Mouse (Mus musculus) kidney, adult 18-20 months (tissue): ENCODE measurements at regions not wholly inside any gene's neighbourhood (a gene's known extent, or its start where the extent isn't known, plus 50 kb on each side); places are given as distances from the start of the nearest gene placed in this dataset.
"Not testable (repeated sequence)": the region's sequence is repeated elsewhere in the genome, so short reads cannot be mapped to it uniquely, and the experiment has no call there.

Source experiments
- DNase-seq: peaks from one replicate; pipeline ENCODE4 v3.0.0; 2021

DNA sequence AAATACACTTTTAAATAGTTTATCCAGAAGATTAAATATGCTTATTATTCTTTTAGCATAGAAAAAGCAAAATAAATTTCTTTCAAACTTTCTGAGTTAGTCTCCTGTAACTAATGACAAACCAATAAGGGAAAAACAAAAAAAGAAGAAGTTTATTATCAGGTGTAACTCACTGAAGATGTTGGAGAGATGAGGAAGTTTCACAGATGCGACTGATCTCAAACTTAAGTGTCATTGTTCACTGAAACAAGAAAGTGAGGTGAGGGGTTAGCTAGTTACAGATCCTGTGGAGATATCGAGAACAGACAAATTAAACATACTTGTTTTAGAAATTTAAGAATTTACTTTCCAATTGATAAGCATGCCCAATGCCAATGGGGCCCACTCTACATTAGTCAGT, 199.2 kb downstream of the Wdr20rt start:
- DNase-seq = no peak

DNA sequence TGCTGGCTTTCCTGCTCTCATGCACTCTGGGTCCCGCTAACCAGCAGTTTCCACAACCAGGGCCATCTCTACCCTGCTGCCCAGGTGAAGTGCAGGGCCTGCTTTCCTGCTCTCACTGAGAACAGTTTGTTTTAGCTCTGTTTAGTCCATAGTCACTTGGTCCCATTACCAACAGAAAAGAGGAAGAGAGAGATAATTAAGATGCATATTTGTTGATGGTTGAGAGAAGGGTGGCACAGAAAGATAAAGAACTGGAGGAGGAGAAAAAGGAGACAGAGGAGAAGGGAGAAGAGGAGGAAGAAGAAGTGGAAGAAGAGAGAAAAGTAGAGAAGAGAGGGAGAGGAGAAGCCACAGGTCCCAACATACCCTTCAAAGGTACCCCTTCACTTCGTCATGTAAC, 200.1 kb downstream of the Wdr20rt start:
- DNase-seq = no peak

DNA sequence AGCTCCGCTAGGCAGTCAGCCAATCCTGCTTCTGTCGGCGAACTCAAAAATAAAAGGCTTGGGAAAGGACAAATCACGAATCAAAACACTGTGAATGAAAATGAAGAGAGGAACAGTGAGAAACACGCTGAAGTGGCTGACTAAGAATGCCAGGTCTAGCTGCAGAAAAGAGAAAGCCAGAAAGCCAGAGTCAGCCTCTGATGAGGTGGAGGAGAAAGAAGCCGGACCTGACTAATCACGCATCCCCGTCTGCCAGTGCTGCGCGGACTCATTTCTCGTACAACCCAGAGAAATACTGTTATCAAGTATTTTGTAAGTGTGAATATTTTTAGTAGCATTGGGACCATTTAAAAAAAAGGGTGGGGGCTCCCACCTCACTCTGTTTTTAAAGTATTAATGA, 201.6 kb downstream of the Wdr20rt start:
- no peak for DNase-seq

DNA sequence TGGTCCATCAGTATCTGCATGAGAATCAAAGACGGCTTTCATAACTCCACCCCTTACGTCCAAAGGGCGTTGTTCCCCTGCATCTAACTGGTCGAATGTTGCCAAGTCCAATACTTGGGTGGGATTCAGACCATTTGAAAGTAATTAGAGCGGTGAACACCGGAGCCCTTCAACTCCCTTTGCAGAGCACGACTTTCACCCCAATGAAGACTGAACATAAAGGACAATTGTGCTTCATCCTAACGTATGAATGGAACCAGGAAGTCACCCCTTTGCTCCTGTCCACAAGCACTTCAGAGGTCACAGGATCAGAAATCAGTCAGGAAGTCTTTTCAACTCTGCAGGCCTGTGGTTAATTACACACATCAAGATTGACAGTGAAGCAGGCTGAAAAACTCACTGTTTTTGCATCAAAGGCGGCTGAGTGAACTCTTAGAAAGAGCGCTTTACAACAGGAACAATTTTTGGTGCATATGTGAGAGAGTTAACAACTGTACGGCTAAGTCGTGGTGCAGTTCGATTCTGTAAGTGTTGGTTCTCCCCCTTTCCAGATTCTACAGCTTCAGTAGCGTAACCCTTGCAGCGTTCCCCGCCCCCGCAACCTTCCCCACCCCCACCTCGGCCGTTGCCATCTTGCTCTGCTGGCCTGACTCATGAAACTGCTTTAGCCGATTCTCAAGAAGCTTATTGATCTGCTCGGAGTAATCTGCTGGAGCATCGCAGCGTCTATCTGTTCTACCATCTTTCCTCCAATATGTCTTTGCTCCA, 203.1 kb downstream of the Wdr20rt start:
- no peak for DNase-seq

DNA sequence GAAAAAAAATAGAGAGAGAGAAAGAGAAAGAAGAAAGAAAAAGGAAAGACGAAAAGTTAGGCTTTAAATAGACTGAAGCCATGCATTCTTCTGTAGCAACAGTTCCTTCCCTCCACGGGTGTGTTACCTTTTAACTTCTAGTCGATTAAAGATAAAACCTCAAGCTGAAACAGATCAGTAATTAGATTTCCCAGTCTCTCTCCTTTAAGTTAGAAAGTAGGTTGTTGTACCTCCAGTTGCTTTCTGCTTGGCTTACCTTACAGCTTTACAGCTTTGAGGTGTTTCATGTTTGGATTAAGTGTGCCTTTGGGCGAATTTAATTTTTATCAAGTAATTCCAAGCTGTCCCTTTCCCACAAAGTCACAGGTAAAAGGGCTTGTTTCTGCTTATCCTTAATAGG, 225.5 kb downstream of the Wdr20rt start:
- DNase-seq = no peak

DNA sequence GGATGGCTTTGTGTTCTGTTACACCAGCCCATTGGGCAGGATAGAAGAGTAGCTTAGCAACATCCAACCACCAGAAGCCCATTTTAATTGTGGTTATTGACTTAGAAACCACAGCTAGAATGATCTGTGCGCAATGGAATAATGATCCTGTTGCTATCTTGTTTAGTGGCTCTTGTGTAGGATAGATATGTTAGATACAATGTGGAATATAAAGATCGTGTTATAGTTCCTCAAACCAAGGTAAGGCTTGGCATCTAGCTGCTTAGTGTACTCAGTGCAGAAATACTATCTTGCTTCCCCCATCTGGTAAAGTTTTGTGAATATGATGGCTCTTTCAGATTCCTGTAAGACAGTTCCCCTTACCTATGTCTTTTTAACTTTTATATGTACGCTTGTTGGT, 230.4 kb downstream of the Wdr20rt start:
- no peak for DNase-seq

DNA sequence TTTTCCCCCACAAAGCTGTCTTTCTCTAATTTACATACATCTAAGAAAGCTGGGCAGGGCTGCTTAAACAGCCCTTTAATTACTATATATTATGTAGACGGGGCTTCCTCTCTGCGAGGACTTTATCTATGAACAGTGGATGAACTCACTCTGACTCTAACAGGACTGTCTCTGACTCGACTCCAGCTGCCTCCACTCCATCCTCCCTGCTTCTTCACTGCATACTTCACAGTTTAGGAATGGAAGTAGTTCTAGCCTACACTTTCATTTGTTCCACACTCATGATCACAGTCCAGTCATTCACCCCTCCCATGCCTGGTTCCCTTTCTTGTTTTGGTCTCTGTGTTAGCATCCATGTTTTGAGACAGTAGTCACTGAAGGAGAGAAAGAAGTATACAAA, 231.6 kb downstream of the Wdr20rt start:
- no peak for DNase-seq

DNA sequence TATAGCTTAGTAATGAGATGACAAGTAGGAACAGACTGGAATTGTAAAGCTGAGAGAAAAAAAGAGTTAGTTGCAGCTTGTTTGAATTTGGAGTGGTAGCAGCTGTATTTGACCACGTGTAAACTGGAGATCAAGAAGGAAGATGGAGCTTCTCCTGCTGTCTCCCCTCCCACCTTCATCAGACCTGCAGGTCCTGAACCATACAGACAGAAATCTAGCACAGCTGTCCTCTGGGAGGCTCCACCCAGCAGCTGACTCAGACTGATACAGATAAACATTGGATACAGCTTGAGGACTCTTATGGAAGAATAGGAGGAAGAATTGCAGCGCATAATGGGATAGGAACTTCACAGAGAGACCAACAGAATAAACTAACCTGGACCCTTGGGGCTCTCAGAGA, 238.9 kb downstream of the Wdr20rt start:
- no peak for DNase-seq

DNA sequence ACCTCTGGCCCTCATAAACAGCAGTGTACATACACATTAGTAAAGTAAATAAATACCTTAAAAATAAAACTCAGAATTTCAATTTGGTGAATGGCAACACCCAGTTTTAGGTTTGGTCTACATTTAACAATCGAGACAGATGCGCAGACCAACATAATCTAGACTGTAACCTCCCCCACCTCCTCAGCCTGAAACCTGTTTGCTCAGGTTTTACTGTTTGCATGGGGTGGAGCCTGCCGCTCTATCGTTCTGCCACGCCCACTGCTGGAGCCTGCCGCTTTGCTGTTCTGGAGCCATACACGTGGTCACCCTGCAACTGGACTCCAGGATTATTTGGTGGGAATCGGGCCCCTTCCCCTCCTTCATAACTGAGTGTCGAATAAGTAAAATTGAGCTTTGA, 253.4 kb downstream of the Wdr20rt start:
- DNase-seq = not testable (repeated sequence)

DNA sequence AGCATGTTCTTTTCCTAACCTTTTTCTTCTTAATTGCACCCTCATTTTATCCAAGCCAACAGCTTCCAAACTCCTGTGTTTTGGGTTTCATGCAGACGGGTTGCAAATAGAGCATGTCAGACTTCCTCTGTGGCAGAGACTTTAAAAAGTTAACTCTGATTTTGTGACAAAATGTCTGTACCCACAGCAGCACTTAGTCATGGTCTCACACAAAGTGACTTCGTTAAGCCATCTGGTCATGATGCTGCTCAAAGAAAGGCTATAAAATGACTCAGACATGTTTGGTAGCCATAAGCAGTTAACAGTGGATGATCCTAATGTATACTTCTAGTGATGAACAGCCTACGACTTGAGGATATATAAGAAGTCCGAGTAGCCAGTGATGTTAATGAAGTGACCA, 255.5 kb downstream of the Wdr20rt start:
- no peak for DNase-seq

DNA sequence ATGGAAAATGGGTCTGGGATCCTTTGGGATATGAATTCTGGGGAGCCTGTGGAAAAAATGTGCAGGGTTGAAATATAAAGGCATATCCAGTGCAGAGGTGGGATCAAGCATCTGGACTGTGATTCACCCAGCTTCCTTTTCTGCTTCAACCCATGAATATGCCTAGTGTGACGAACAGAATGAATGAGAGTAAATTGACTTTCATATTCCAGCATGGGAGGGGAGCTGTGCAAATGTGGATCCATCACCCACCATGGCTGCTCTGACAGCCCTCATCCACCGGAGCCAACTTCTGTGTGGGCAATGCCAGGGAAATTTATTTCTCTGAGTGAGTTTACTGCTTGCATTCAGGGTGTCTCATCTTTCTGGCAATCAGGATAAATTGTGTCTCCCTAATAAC, 265.8 kb downstream of the Wdr20rt start:
- DNase-seq = no peak

DNA sequence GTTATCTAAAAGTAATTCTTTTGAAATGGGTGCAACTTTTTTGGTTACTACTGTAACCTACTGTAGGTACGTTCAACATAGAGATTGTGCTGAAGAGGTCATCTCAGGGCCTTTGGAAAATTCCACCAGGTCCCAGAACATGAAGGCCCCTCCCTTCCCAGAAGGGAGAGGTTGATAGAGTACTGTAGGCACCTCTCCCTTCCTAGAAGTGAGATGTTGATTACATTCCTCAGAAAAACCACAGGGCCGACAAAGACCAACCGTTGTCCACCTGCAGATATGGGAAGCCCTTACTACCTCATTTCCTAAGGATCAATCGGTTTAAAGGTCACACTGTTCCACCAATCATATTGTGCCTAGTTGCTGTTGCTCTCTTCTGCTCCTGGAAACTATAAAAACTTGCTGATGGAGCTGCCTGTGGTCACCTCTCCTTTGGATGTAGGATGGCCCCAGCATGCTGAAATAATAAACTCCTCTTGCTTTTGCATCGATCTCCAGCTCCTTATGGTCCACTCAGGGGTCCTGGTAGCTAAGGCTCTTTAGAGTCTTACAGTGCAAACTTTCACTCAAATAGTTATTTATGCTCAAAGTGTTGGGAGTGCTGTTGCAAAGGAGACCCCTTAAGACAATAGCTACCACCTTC, 269.2 kb downstream of the Wdr20rt start:
- no peak for DNase-seq

DNA sequence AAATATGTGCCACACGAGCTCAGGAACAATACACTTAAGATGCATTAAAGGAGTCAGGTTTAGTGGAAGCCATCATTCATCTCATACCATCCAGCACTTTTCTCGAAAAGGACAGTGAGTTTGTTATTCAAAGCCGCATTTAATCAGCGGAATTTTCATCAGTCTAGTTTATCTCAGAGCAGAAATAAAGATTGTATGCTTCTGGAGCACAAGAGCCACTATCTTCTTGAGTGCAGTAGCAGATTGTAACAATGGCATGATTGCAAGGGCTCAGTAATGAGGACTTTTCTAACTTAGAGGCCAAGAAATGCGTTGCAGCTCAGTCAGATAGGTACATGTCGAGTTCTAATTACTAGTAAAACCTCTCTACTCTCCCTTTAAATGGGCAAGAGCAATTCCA, 271.3 kb downstream of the Wdr20rt start:
- no peak for DNase-seq

DNA sequence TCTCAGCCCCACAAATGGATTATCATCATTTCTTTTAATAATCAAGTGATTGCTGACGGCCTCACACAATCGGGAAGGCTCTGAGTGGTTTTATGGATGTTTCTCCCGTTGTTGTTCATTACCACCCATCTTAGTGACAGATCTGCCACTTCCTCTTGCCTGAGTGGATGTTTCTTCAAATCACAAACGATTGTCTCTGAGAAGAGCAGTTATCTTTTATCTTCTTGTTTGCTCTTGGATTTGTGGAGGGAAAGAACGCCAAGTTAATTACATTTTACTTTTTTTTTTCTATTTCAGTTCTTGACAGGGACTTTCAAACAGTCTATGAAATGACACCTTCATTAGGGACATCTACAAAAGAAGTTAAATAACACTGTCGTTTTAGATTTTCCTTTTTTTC, 272.3 kb downstream of the Wdr20rt start:
- DNase-seq = no peak

DNA sequence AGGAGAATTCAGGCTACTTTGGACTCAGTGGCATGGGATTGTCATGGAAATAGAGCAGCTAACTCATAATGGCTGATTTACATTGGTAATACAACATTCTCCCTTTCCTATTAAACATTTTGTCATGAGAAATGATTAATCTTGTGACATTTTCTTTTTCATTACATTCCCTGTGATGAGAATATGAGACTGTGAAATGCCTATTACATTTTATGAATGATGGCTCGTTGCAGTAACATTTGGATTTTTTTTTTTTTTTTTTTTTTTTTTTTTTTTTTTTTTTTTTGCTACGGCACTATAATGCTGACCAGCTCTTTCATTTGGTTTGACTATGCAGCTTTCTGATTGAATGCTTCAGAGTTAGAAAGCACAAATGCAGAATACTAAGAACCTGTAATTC, 276.1 kb downstream of the Wdr20rt start:
- DNase-seq = no peak

DNA sequence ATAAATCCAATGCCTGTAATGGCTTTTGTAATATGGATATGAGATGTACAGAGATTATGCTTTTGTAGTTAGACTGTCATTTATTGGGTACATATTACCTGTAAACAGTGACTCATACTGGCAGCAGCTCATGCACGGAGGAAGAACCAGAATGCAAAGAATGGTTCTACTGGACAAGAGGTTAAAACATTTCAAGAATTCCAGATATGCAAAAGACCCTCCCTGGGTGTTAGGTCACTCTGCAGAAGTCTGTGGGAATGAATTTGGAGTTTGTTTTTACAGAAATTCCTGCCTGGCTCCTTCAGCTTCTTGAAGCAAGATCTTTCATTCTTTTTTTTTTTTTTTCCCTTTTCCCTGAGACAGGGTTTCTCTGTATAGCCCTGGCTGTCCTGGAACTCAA, 276.7 kb downstream of the Wdr20rt start:
- no peak for DNase-seq

DNA sequence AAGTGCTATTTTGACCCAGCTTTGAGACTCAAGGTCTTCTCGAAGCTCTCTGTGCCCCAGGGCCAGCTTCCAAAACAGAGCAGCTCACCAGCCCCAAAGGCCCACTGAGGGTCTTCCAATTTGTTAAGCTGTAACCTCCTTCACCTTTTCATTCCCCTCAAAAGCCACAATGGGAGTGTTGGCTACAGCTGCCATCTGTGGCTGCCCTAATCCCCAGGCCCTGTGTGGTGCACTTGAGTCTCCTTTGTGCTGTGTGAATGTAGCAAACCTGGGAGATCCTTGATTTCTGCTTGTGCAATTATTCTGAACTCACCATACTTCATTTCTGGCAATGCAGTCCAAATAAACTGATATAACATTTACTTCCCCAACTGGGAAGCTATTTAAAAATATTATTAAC, 287.8 kb downstream of the Wdr20rt start:
- DNase-seq = no peak

DNA sequence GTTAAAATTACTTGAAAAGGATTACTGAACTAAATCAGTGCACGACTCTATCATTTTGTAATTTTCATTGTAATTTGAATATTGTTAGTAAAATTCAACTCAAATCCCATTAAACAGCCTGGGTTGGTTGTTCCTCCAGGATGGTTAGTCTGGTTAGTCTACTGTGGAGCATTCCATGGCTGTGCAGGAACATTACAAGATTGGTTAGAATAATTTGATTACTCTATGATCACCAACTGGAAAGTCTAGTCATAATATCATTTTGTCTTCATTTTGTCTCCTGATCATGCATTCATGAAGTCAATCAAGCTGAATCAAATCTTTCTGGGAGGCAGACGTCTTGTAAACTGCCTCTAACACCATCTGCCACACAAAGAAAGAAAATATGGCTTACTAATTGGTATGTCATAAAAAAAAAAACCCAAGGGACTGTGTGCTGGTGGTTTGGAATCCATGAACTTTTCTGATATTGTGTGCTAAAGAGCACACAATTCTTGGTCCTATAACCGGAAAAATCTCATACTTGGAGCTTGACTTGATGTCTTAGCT, 308.9 kb downstream of the Wdr20rt start:
- DNase-seq = no peak

DNA sequence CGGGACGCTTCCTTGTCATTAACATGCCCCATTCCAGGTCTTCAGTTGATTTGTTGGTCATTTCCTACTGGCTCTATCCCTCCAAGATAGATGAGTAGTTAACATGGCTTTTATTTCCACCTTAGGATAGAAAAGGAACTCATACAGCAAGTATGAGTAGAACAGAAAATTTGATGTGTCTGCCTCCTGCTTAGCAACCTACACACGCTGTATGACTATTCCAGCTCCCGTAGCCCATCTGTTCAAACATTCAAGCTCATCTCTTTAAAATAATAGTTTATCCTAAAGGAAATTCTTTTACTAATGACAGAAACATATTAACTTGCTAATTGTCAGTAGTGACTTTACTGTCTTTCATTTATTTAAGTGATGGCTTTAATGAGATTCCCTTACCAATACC, 323.0 kb downstream of the Wdr20rt start:
- DNase-seq = no peak

DNA sequence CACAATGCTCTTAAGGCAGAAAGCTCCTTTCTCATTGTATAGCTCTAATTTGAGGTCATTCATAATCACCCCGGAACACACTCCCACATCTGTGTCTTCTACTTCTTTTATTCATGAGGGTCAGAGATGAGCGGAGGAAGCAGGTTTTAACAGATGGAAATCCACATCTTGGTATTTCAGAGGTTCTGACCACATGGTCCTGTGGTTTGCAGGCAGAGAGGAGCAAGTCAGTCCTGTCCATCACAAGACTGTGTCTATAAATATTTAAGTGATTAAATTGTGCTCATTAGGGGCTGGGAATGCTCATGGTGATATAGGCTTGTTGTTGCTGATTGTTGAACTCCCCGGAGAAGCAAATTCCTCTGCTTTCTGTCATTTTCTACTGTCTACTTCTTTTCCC, 326.9 kb downstream of the Wdr20rt start:
- DNase-seq = no peak

DNA sequence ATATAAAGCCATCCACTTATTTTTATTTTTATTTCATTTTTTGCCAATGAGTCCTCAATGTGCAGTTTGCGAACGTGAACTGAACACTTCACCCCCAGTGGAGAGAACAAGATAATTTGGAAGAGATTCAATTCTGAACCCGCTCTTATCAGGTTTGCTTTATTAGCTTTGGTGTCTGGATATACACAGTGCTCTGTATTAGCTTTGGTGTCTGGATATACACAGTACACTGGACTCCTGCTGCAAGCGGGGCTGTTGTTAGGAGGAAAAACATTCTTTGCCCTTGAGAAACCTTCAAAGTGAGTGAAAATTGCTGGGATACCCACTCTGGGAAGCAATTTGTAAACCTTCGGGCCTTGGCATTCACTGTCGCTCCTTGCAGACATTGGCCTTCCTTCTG, 333.7 kb downstream of the Wdr20rt start:
- no peak for DNase-seq

DNA sequence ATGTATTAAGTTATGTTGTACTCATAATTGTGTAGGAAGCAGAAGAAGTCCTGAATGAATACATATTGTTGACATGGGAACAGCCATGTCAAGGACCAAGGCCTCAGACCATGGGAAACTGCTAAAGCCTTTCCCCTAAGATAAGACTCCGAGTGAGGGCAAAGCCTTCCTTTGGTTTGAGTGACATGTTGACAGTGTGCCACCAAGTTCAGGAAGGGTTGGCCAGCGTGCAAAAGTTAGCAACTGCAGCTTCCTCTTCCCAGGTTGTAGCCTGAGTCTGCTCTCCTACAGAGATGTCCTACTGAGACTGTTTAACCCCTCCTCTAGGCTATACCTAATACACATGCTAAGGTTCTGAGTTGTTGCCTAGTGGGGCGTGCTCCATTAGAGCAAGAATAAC, 334.5 kb downstream of the Wdr20rt start:
- DNase-seq = no peak

DNA sequence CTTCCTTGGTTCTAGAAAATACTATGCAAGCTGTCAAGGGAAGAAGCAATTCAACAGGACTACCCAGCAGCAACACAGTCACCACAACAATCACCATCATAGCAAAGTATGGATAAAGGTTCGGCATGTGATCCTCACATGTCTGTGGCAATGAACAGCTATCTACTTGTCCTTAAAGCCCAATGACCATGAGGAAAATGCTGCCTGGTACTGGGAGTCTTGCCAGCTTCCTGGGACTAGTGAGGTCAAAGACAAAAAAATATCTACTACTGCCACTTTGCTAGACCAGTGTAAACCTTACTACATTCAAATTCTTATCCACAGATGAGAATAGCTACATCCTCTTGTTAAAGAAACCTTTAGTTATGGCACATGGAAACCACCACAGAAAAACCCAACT, 346.3 kb downstream of the Wdr20rt start:
- DNase-seq = no peak

DNA sequence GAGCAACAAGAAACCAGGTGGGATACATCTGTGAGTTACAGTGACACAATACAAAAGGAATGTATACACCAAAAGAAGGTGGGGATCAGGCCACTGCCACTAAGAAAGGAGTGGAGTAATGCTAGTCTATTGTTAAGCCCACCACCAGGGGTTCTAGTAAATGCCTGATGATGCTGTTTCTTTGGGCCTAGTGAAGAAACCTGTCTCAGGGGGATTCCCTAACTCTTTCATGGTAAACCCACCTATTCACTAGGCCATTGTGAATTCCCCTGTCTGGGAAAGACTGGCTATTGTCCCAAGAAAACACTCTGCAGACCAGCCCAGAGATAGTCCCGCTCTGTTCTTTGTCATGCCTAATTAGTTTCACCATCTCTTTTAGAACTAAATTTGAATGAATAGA, 368.2 kb downstream of the Wdr20rt start:
- no peak for DNase-seq

DNA sequence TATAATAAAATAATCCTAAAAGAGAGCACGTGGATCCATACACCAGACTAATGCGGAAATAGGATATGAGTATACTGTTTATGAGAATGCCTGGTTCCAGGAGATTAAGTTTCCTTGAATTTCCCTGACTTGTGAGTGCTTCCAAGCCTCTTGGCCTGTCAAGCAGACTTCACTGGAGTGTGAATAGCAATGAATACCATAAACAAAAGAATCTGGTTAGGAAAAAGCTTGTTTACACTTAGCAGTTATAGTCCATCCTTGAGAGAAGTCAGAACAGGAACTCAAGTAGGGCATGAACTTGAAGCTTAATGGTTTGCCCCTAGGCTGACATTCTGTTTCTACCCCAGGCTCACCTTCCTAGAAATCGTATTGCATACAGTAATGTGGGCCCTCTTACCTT, 368.8 kb downstream of the Wdr20rt start:
- DNase-seq = no peak
